Mouse (Mus musculus) T-cell, adult 2 months (primary cell): ENCODE measurements around the gene Filip1.
A peak's percentile ranks its signal among the peaks of the same experiment; 100 is the strongest.

ENCODE experiments used
- DNase-seq: peaks from one replicate; pipeline ENCODE4 v3.0.0; 2022; ENCODE audit warnings: low spot score

The Filip1 gene

DNA sequence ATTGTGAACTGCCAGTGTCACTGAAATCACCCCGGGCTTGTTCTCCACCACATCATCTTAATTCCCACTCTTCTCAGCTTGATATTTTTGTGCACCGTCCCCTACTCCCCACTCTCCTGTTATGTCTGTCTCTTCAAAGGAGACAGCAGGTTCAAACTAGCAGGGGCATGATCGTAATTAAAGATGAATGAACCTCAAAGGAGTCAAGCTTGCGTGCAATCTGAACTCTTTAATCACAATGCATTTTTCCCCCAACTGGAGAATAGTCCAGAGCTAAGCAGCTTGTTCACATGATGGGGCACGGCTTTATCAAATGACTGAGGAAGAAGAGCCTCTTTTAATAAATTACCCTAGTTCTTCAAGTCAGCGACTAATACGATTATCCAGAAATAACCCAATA lies 187.1 kb downstream of the Filip1 start:
- DNase-seq: no peak

DNA sequence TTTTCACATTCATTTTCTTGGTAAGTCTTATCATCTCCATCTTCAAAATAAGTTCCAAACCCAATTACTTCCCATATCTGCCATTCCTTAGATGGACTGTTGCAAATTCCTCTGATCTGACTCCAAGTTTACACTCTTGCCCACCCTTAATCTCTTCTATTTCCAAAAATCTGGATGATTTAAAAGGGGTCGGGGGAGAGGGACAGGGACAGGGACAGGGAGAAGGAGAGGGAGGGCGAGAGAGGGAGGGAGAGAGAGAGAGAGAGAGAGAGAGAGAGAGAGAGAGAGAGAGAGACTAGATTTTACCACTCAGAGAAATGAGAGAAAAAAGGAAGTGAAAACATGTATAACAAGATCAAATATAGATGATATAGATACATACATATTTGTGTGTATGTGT lies 188.8 kb downstream of the Filip1 start:
- no peak for DNase-seq

- no peak for DNase-seq
Measured at GRCm38 (mm10) chr9:79823438-79823837, 189.2 kb downstream of the Filip1 start.

GRCm38 (mm10) chr9:79816464-79816863 lies 196.2 kb downstream of the Filip1 start:
- DNase-seq: no peak

DNA sequence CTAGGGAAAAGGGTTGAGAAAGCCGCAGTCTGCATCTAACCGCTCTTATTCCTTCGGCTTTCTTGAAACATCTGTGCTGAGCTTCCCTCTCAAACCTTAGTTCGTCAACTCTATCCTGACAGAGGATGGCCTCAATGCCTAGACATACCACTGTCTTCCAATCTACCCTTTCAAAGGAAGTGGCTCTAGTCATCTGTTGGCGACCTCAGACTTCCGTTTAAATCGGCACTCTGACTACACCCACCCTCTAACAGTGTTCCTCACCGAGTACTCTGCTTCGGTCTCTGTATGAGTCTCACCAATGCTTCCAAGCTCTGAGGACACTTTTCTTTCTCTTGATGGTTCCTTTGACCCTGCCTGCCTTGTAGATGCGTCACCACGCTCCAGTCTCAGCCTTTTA lies 196.6 kb downstream of the Filip1 start:
- DNase-seq: peak; percentile 45

GRCm38 (mm10) chr9:79814592-79814991 lies 198.1 kb downstream of the Filip1 start:
- DNase-seq: no peak

DNA sequence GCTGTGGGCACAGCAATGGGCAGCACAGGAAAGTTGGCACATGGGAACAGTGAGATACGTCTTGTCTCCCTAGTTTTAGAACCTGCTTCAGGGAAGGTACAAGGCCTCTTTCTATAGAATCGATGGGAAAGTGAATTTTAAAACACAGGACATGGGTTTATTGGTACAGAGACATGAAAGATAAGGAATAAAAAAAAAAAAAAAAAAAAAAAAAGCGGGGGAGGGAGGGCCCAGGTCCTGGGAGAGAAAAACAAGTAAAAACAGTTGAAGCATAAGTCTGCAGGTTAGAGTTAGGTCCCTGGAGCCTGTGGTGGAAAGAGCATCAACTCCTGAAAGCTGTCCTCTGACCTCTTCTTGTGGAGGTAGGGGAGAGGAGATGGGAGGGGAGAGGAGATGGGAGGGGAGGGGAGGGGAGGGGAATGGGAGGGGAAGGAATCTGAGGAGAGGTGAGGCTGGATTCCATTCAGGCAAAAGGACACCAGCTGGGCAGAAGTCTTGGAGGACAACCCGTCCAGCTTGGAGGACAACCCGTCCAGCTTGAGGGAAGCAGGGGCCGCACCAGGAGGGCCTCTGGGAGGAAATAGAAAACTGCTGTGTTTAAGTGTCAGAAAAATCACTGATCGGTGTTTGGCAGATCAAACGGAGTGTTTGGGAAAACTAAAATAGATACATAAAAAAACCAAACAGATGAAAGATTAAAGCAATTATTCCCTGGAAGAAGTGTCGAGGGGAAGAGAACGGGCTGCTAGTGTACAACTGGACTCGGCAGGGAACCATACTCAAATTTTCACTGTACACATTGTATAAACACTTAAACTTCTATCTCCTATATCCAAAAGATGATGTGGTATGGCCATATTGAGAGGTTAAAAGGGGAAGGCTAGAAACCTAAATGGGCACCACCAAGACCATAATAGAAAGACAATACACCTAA lies 201.4 kb downstream of the Filip1 start:
- no peak for DNase-seq

- peak; percentile 25 for DNase-seq
Measured at GRCm38 (mm10) chr9:79810534-79810933, 202.1 kb downstream of the Filip1 start.

DNA sequence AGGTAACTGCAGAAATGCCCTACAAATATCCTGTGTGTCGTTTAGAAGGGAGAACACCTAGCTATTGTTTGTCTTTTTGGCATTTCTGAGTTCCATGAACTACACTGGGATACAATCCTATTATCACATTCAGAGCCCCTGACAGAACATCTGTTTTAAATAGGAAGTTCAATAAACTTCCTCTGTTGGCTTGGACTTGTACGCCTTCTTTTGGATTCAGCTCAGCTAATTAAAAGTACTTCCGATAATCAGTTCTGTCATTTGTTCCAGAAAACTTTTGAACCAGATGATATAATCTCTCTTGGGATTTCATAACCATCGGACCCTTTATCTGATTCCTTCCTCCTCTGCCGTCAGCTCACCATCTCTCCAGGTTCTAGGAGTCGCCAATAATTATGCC lies 203.2 kb downstream of the Filip1 start:
- DNase-seq: no peak

- no peak for DNase-seq
Measured at GRCm38 (mm10) chr9:79807178-79807577, 205.5 kb downstream of the Filip1 start.

GRCm38 (mm10) chr9:79806317-79807075 lies 206.2 kb downstream of the Filip1 start:
- DNase-seq: peak; percentile 20

DNA sequence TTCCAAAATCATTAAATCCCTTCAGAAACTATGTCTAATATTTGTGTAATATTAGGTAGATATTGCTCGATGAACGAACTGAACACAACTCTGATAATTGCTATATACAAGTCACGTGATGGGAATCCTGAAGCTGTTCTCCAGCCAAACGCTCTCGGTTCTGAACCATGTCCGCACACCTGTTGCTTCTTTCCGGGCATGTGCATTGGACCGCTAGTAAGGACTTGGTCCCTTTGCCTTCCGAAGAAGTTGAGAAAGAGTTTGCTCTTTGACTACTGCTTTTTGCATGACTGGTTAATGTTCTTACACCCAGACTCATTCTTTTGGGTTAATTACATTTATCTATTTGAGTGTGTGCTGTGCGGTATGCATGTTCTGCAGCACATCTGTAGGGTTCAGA lies 207.2 kb downstream of the Filip1 start:
- DNase-seq: no peak

DNA sequence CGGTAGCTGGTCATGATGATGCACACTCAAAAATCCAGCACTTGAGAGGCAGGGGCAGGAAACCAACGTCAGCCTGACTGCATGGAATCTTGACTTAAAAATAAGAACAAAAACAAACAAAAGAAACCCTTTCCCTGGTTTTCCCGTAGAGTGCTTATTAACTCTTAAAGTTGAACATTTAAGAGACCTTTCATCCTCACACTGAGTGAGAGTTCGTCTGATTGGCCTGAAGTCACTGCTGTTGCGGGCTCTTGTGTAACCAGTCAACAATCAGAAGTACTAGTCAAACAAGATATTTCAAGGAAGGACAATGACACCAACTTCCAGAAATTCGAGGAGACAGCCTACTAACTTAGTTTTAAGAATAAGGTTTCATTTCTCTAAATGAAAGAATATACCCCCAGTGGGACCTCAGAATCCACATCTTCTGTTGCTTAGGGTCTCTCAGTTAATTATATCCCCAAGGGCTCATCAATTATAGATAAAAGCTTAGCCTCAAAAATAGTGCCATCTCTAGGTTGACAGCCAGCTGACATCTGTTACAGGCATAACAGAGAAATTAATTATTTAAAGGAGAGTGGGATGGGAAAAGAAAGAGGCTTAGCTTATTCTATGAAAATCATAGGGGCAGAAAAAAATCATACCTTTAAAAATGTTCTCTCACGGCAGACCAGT lies 216.1 kb downstream of the Filip1 start:
- DNase-seq: no peak

- DNase-seq: peak; percentile 64
Measured at GRCm38 (mm10) chr9:79795076-79795475, 217.6 kb downstream of the Filip1 start.

DNA sequence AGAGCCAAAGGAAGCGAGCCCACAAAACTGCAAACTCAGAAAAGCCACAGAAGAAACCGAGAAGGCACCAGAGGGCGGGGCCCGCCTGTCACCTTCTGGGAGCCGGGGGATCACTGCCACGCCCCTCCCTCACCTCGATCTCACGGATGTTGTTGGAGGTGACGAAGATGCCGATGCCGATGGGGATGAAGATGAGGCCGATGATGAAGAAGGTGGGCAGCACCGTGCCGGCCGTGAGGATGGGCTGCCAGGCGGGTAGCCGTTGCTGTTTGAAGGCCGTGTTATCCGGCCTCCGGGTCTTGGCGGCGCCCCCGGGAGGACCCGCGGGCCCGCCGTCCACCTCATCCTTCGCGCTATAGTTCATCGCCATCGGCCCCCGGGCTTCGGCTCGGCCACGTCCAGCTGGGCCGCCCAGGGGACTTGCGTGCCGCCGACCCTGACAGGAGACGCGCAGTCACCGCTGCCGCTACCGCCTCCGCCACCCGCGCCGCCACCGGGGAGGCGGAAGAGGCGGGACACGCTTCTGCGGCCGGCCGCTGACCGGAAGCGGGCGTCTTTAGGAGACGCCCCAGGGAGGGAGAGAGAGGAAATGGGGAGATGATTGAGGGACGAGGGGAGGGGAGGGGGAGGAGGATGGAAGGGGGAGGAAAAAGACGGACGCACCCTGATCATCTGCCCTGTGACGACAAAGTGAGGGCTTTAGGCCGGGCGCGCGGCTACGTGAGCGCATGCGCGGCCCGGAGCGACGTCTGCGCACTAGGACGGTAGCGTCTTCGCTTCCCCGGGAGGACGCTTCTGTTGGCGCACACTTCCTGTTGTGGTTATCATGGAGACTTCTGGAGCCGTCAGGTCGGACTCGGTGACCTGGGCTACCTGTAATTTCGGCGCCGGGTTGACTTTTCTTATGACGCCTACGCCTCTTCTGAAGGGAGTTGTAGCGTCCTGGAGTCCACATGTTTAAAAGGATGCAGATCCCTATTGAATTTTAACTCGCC lies 219.5 kb downstream of the Filip1 start, which contains the start of gene Tmem30a:
TSS of gene Tmem30a (minus strand) at position 667 of the 995 bp plus-strand sequence.
- DNase-seq: peak; percentile 96

- DNase-seq: no peak
Measured at GRCm38 (mm10) chr9:79785794-79786085, 226.9 kb downstream of the Filip1 start.

DNA sequence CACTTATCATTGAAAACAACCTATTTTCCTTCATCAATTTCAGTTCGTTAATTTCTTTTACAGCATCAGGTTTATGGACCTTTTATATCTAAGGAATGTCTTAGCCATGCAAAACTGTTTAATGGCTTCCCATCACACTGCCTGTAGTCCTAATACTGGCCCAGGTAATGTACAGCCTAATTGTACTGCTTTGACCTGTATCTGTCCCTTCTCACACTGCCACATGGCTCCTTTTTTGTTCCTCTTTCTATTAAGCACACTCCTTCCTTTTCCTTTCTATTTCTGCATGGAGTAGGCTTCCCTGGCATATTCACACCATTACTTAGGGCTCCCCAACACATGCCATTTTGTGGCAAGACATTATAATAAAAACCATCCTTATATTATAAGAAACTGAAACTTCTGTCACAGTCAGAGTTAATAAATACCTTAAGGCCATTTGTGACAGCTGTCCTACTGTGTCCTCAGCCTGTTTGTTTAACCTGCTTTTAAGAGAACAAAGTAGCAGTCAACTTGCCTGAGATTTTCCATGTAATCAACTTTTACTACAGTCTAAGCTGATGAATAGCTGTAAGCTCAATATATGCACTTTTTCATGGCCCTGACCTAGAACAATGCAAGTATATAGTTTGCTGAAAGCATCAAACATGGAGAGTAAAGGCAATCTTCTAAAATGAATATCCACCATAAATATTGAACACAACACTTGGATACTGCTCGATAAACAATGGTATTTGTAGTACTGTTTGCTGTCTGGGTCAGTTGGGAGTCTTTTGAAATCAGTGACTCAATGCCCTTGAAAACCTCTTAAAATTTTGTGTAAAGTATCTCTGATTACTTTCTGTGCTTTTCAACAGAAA lies 227.5 kb downstream of the Filip1 start:
- DNase-seq: no peak

DNA sequence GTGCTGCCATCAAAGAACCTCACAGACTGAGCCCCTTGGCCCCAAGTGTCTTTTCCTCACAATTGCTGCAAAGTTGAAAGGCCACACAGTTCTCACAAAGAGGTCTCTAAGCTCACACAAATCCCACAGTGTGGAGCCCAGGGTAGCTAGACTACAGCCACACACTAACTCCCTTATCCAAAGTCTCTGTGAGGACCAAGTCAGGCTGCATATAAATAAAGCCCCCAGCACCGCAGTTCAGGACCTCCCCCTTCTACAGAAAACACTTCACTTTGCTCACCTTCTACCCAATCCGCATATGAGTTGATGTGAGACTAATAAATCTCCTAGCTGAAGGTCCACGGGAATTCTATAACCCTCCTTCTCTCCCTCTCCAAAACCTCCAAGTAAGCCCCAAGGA lies 228.2 kb downstream of the Filip1 start:
- DNase-seq: no peak

DNA sequence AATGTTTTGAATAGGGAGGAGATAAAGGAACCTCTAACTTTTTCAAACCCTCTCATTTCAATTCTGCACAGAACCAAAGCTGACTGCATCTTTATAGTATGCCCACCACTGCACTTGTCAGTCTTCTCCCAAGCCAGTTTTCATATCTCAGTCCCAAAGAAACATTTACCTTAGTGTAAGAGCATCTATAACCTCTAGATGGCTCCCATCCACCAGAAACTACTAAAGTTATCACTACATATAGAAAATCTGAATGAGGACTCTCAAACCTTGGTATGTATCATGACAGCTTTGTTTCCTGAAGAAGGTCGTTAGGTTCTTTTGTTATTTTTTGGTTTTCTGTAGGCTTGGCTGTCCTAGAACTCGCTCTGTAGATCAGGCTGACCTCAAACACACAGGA lies 233.3 kb downstream of the Filip1 start:
- peak; percentile 7 for DNase-seq

GRCm38 (mm10) chr9:79766991-79767545 lies 245.6 kb downstream of the Filip1 start:
- no peak for DNase-seq
